Mouse (Mus musculus): ENCODE results near the gene Zfp740. TPM values are rescaled to one million over a fixed set of nuclear protein-coding genes. Genes with fewer than 3 reads are reported as not detected.

Gene Zfp740
- polyA plus RNA-seq, 1 experiment: 46.6 TPM

DNA sequence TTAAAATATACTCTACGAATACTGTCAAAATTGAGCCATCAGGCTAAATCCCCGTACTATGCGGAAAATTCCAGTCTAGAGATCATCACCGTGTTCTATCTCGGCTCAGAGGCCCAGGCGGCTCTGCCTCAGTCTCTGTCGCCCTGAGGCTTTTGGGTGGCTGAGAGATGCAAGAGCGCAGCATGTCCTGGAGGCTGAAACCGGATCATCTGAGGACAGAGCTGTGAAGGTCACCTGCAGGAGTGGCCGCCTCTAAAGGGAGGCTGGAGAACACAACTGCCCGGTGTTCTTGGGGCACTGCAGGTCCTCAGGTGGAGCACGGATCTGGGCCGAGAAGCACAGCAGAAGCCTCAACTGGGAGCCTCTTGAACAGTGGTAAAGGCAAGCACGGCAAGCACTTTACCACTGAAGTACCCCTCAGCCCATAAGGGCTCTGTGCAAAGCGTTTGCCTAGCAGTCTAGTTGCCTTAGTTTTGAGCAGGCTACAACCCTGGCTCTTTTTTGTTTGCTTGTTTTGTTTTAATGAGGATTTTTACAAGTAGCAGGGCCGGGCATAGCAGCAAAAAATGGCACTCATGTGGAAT lies 27.2 kb upstream of the Zfp740 start:
- no peak for TF ChIP-seq POLR2A (IDR thresholded peaks at IDR 0.05; ENCODE audit: borderline replicate concordance, extremely low read depth, low read depth, low read length)
- TF ChIP-seq CTCF (IDR thresholded peaks at IDR 0.05; ENCODE audit: insufficient read depth, low read length): no peak
- 79% methylated on average over 16 of the region's 16 CpGs for WGBS
- Histone ChIP-seq H3K4me1 (ENCODE audit: control insufficient read depth, insufficient read depth, low read length) (no peaks in the 10 kb centered on the region), H3K4me3 (replicated peaks; ENCODE audit: extremely low read depth, low read depth, low read length) (no peak overlapping the region)
- peak; percentile 31 for DNase-seq

- 68% methylated on average over 7 of the region's 7 CpGs for WGBS
- TF ChIP-seq CTCF (IDR thresholded peaks at IDR 0.05; ENCODE audit: insufficient read depth, low read length) (no peak), POLR2A (IDR thresholded peaks at IDR 0.05; ENCODE audit: borderline replicate concordance, extremely low read depth, low read depth, low read length) (no peak)
- Histone ChIP-seq H3K4me3 (replicated peaks; ENCODE audit: extremely low read depth, low read depth, low read length) (no peak overlapping the region), H3K4me1 (ENCODE audit: control insufficient read depth, insufficient read depth, low read length) (no peaks in the 10 kb centered on the region)
- no peak for DNase-seq
Measured at GRCm38 (mm10) chr15:102176571-102177316, 26.3 kb upstream of the Zfp740 start.

- H3K4me1 ChIP-seq (ENCODE audit: control insufficient read depth, insufficient read depth, low read length): no peaks in the 10 kb centered on the region
- TF ChIP-seq CTCF (IDR thresholded peaks at IDR 0.05; ENCODE audit: insufficient read depth, low read length): no peak
- TF ChIP-seq POLR2A (IDR thresholded peaks at IDR 0.05; ENCODE audit: borderline replicate concordance, extremely low read depth, low read depth, low read length): no peak
- H3K4me3 ChIP-seq (replicated peaks; ENCODE audit: extremely low read depth, low read depth, low read length): no peak overlapping the region
- DNase-seq: no peak
- WGBS: 81% methylated on average over 8 of the region's 8 CpGs
Measured at GRCm38 (mm10) chr15:102177417-102177816, 25.6 kb upstream of the Zfp740 start.

- TF ChIP-seq CTCF (IDR thresholded peaks at IDR 0.05; ENCODE audit: insufficient read depth, low read length): peak; percentile 70
- TF ChIP-seq POLR2A (IDR thresholded peaks at IDR 0.05; ENCODE audit: borderline replicate concordance, extremely low read depth, low read depth, low read length): no peak
- WGBS: 23% methylated on average over 6 of the region's 6 CpGs
- DNase-seq: peak; percentile 87
- H3K4me1 ChIP-seq (ENCODE audit: control insufficient read depth, insufficient read depth, low read length): no peaks in the 10 kb centered on the region
- H3K4me3 ChIP-seq (replicated peaks; ENCODE audit: extremely low read depth, low read depth, low read length): no peak overlapping the region
Measured at GRCm38 (mm10) chr15:102178279-102178678, 24.8 kb upstream of the Zfp740 start.

- no peak for TF ChIP-seq POLR2A (IDR thresholded peaks at IDR 0.05; ENCODE audit: borderline replicate concordance, extremely low read depth, low read depth, low read length)
- no peak for TF ChIP-seq CTCF (IDR thresholded peaks at IDR 0.05; ENCODE audit: insufficient read depth, low read length)
- no peak for DNase-seq
- H3K4me1 ChIP-seq (ENCODE audit: control insufficient read depth, insufficient read depth, low read length): no peaks in the 10 kb centered on the region
- H3K4me3 ChIP-seq (replicated peaks; ENCODE audit: extremely low read depth, low read depth, low read length): no peak overlapping the region
- WGBS: 89% methylated on average over 9 of the region's 9 CpGs
Measured at GRCm38 (mm10) chr15:102179106-102179505, 23.9 kb upstream of the Zfp740 start.

DNA sequence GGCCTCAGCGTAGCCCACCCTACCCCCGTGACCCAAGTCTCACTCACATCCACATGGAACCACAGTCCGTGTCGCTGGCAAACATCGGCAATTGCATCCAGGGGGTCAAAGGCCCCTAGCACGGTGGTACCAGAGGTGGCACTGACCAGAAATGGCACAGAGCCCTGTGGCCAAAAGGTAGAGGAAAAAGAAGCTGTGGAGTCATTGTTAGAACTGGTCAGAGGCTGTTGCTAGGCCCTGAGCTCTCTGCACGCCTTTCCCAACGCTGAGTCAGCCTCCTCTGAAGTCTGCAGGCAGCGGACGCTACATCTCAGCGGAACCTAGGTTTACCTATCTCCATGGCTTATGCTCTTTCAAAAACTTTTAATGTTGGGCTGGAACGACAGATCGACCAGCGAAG lies 23.1 kb upstream of the Zfp740 start:
- TF ChIP-seq CTCF (IDR thresholded peaks at IDR 0.05; ENCODE audit: insufficient read depth, low read length) (no peak), POLR2A (IDR thresholded peaks at IDR 0.05; ENCODE audit: borderline replicate concordance, extremely low read depth, low read depth, low read length) (no peak)
- no peak for DNase-seq
- 91% methylated on average over 14 of the region's 14 CpGs for WGBS
- H3K4me3 ChIP-seq (replicated peaks; ENCODE audit: extremely low read depth, low read depth, low read length): no peak overlapping the region
- no peaks in the 10 kb centered on the region for H3K4me1 ChIP-seq (ENCODE audit: control insufficient read depth, insufficient read depth, low read length)

- Histone ChIP-seq H3K4me1 (ENCODE audit: control insufficient read depth, insufficient read depth, low read length) (no peaks in the 10 kb centered on the region), H3K4me3 (replicated peaks; ENCODE audit: extremely low read depth, low read depth, low read length) (no peak overlapping the region)
- TF ChIP-seq POLR2A (IDR thresholded peaks at IDR 0.05; ENCODE audit: borderline replicate concordance, extremely low read depth, low read depth, low read length): no peak
- no peak for TF ChIP-seq CTCF (IDR thresholded peaks at IDR 0.05; ENCODE audit: insufficient read depth, low read length)
- WGBS: 75% methylated on average over 3 of the region's 3 CpGs
- DNase-seq: no peak
Measured at GRCm38 (mm10) chr15:102183076-102183475, 20.0 kb upstream of the Zfp740 start.

GRCm38 (mm10) chr15:102186239-102186638 lies 16.8 kb upstream of the Zfp740 start:
- H3K4me1 ChIP-seq (ENCODE audit: control insufficient read depth, insufficient read depth, low read length): no peaks in the 10 kb centered on the region
- TF ChIP-seq POLR2A (IDR thresholded peaks at IDR 0.05; ENCODE audit: borderline replicate concordance, extremely low read depth, low read depth, low read length) (no peak), CTCF (IDR thresholded peaks at IDR 0.05; ENCODE audit: insufficient read depth, low read length) (no peak)
- WGBS: 68% methylated on average over 11 of the region's 11 CpGs
- DNase-seq: no peak
- no peak overlapping the region for H3K4me3 ChIP-seq (replicated peaks; ENCODE audit: extremely low read depth, low read depth, low read length)

DNA sequence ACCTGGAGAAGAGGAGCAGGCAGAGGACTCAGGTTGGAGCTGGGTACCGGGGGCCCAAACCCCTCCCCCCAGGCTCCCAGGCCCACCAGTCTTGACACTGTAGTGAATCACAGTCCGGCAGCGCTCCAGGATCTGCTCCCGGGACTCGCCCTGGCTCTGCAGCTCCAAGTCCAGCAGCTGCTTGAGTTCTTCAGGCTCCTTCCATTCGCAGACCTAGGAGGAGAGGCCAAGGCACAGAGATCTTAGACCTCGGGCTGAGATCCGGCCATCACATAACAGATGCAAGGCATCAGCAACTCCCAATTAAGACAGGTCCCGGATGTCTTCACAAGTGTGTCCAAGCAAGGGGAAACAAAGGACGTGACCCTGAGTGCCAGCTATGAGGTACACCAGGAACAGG lies 15.0 kb upstream of the Zfp740 start:
- DNase-seq: no peak
- Histone ChIP-seq H3K4me1 (ENCODE audit: control insufficient read depth, insufficient read depth, low read length) (no peaks in the 10 kb centered on the region; the same call in 1 of the 2 replicates), H3K4me3 (replicated peaks; ENCODE audit: extremely low read depth, low read depth, low read length) (no peak overlapping the region)
- no peak for TF ChIP-seq POLR2A (IDR thresholded peaks at IDR 0.05; ENCODE audit: borderline replicate concordance, extremely low read depth, low read depth, low read length)
- TF ChIP-seq CTCF (IDR thresholded peaks at IDR 0.05; ENCODE audit: insufficient read depth, low read length): no peak
- 64% methylated on average over 10 of the region's 10 CpGs for WGBS

GRCm38 (mm10) chr15:102188883-102189282 lies 14.2 kb upstream of the Zfp740 start:
- Histone ChIP-seq H3K4me3 (replicated peaks; ENCODE audit: extremely low read depth, low read depth, low read length) (no peak overlapping the region), H3K4me1 (ENCODE audit: control insufficient read depth, insufficient read depth, low read length) (no peaks in the 10 kb centered on the region; the same call in 1 of the 2 replicates)
- TF ChIP-seq POLR2A (IDR thresholded peaks at IDR 0.05; ENCODE audit: borderline replicate concordance, extremely low read depth, low read depth, low read length): no peak
- no peak for TF ChIP-seq CTCF (IDR thresholded peaks at IDR 0.05; ENCODE audit: insufficient read depth, low read length)
- no peak for DNase-seq
- WGBS: 62% methylated on average over 6 of the region's 6 CpGs

Measured in lung, adult 2 months (tissue).